Mouse (Mus musculus) brain, embryonic 18.5 days (tissue): ENCODE results near the gene Cyb561.

ENCODE experiments used
- DNase-seq: peaks from one replicate; pipeline ENCODE4 v3.0.0-alpha.2; 2012; ENCODE audit warnings: low read depth, low spot score

Cyb561 gene

DNA sequence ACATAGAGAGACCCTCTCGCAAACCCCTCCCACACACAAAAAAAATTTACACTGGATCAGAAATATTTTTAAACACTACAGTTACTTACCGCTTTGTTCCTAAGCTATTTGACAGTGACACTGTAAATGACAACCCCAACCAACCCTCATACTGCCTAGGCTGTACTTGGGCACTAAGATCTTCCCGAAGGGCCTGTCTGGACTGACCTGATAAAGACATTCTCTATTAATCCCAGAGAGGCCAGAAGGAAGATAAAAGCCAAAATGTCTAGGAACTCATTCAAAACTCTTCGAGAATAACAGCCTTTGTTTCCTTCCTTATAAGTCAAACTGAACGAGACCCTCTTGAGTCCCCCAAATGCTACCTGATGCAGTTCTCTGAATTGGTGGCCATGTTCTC is 31.9 kb downstream of the Cyb561 start:
- no peak for DNase-seq

DNA sequence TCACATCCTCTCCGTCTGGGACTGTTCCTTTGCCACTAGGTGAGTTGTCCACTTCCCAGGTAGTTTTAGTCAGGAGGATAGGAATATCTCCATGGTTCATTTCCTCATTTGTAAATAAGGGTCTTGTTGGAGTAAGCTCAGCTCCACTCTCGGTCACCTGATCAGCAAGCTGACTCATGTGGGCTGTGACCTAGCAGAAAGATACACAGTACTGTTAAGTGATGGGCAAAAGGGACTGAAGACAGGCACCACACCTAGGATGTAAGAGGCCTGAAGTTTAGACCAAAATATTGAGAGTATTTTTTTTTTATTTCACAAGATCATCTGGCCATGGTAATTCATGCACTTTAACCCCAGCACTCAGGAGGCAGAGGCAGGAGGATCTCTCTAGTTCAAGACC is 32.3 kb downstream of the Cyb561 start:
- no peak for DNase-seq

DNA sequence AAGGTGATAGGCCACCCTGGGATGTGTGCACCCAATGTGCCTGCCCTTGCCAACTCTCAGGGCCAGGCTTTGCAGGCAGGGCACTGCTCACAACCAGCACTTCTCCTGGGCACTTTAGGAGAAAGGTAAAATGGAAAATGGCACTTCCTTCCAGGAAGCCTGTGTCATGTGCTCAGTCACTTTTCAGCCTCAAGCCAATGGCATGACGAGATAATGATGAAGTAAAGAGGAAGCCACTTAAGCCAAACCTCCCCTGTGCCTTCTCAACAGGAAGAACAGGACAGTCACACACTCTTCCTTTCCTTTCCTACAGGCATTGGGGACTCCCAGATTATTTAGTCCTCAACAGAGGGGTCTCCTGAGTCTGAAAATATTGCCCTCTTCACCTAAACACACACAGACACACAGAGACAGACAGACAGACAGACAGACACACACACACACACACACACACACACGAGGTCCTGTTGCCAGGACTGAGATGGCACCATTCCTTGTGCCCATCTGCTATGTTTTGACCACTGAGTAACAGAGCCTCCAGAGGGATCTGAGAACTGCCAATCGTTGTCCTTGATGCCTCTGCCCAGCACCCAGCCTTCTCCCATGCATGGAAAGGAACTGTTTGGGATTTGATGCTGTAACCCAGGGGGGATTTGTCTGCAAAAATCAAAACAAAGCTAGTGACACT is 32.9 kb downstream of the Cyb561 start:
- no peak for DNase-seq

DNA sequence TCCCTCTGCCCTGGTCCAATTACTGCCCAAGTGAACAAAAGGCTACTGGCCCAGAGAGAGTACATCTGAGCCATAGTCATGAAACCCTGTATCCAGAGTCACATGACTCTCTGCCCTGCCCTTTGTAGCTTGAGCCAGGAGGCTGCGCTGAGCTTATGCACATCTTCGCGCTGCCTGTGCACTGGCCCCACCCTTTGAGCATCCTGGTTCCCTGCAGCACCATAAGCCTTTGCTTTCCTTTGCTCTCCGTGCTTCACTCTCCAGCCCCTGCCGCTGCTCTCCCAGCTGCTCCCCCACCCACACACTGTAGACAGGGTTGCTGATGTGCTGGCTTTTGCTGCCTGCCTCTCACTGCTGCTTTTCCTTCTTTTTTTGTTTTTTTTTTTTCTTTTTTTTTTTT is 39.6 kb downstream of the Cyb561 start:
- DNase-seq: no peak

DNA sequence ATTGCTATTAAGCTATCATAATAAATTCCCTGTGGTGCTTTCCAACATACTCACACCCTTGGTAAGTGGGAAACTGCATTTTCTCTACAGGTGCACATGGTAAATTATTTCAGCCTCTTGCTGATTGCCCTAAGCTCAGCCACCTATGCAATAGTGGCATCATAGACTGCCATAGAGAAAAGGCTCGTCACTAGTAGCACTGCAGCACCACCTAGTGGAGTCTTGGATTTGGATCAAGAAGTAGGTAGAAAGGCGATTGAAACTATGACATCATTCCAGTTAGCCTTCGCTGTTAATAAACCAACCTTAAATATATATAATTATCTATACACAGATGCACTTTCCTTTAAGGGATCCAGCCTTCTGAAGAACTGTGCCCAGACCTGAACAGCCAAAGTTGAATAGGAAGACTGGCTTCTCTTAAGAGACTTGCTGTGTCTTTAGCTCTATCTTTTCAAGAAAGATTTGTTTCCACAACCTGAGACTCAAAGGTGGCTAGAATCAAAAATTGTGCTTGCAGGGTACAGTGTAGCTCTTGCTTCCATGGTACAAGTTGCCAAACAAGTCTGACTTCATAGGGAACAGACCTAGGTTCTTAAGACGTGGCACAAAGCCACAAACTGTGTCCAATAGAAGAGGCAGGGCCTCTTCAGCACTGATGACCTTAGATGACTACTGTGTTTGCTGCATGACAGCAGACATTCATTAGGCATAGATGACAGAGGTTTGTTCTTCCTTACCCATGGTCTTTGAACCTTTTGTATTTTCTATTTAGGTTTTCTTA is 41.4 kb downstream of the Cyb561 start:
- DNase-seq: peak; percentile 64

DNA sequence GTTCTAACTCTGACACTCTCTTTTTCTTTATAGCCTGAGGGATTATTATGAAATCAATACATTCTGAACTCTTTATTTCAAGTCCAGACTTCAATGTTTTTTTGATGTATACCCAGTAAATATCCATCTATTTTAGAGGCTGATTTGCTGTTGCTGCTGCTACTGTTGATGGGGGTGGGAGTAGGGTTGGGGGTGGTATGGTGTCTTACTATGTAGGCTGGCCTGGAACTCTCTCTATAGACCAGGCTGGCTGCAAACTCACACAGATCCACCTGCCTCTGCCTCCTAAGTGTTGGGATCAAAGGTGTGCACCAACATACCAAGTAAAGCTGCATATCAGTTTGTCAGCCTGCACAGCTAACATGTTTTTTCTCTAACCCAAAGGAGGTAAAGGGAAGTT is 42.0 kb downstream of the Cyb561 start:
- DNase-seq: no peak

DNA sequence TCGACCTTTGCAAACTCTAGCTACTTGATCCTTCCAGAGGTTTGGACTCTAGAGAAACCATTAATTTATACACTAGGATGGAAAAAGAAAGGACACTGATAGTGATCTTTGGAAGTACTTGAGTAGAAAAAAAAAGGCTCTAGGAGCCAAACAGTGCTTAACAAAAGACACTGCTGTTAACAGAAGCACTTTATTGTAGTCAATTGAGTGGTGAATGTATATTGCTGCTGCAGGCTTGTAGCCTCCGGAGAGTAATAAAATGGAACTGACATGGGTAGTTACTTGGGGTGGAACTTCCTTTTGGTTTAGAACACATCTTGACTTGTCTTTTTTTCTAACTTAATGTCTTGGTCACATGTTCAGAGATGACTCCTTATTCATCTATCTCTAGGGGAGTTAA is 43.5 kb downstream of the Cyb561 start:
- no peak for DNase-seq

DNA sequence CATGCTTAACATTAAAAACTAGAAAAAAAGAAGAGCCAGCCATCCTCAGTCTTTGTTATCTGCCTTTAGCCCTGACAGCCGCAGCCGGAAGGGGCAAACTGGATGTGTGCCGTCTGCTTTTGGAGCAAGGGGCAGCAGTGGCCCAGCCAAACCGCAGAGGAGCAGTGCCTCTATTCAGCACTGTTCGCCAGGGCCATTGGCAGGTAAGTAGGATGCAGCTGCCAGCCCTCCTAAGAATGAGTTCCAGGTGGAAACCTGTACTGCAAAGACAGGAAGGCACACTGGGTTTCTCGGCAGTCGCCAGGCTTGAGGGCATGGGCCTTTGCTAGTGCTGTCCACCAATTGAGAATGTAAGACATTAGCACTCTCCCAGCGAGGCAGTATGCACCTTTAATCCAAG is 44.2 kb downstream of the Cyb561 start:
- no peak for DNase-seq

DNA sequence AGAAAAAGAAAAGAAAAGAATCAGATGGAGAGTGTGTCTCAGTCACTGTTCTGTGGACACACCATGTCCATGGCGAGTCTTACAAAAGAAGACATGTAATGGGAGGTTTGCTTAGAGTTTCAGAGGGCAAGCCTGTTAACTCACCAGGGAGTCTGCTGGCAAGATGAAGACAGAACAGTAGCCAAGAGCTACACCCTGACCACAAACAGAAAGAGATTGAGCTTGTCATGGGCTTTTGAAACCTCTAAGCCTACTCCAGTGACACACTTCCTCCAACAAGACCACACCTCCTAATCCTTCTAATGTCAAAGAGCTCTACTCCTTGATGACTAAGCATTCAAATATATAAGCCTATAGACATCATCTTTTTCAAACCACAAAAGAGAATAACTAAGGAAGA is 45.8 kb downstream of the Cyb561 start:
- no peak for DNase-seq

DNA sequence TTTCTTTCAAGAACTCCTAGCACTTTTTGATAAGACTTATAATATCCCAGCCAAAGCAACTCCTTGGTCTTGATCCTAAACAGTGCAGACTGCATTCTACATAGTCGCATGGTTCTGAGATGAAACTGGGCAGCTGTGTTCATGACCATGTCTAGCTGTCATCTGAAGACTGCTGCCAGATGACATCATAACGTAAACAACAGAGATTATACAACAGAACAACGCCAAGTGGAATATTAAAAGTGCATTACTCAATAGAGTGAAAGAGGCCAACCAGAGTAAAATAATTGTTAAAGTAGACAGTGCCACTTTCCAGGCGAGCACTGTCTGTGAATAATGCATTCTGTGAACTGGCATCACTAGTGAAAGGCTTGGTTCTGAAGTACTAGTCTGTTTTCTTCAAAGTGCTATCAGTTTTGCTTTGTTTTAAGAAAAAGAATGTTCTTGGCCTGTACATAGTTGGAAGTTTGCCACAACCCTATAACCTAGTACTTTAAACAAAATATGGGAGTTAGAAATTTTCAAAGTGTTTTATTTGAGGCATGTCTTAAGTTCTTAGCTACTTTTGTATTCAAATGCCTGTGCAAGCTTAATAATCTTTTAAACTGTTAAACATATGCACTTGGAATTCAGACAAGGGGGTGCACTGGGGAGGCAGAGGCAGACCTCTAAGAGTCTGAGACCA is 47.5 kb downstream of the Cyb561 start:
- DNase-seq: no peak

DNA sequence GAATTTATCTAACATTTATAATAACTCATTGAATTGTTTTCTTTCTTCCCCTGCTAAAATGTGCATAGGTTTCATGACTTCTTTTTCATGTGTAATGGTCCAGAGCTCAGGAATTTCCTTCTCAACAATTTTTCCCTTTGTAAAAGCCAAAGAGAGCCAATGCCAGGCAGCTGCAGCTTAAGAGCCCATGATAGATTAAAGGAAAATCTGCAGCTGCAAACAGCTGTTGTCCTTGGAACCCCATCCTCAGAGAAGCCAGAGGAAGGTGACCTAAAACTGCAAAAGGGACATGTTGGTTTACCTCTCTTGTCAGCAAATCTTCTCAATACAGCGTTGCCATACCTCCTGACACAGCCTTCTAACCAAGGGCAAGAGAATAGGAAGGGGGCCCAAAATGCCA is 50.2 kb downstream of the Cyb561 start:
- DNase-seq: no peak

DNA sequence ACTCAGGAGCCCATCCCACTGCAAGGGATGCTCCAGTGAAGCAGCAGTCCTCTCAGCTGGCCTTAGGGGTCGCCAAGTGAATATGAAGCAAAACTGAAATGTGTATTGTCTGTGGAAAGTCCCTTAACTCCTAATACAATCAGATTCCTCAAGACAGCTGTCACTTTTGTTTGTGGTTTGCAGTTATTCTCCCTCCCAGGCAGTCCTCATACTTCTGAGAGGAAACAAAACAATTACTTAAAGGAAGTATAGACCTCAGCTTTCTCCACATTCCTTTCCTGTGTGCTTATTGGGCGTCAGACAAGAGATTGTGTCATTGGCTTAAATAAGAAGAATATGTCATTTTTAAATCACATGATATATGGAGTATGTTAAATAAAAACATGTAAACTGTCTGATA is 51.6 kb downstream of the Cyb561 start:
- DNase-seq: no peak

DNA sequence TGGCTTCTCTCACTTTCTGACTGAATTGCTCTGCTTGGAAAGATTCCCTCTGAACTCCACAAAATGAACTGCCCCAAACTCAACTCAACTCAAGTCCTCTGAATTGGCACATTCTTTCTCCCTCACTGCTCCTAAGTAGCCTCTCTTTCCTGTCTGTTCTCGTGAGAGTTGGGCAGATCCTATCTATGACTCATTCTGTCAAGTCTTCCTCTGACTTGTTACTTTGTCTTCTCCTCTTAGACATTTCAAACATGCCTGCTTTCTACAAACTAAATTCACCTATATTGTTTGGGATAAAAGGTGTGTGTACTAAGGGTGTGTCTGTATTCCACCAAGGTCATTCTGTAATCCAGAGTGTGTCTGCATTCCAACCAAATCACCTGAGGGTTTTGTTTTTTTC is 54.0 kb downstream of the Cyb561 start:
- DNase-seq: no peak

DNA sequence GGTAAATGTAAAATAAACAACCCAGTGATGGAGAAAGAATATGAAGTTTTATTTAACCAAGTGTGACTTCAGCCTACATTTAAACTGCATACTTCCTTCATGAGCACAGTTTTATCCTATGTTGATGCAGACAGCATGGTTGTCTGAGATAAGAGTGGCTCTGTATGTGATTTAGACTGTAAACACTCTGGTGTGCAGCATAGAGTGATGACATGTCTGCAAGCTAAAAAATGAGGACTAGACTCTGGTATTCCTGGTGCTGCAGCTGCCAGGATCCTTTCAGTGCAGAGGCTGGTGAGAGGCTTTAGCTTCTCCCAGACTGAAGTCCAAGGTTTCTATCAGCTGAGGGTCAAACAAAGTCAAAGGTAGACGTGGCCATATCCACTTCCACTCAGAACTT is 65.9 kb downstream of the Cyb561 start:
- DNase-seq: no peak

DNA sequence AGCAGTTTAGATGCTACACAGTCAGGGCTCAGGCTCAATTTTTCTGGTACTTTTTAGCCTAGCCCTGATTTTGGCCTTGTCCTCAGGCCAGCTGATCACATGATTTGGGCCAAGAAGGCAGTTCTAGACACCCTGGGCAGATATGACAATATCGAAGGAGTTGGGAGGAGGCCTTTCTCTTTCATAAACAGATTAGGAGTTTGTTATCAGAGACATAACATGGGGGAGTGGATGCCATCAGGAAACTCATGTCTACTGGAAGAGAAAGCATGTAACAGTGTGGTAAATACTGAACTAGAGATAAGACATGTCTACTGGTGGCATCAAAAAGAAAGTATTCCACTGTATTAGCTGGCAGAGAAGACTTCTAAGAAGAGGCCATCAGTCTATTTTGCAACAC is 67.6 kb downstream of the Cyb561 start:
- DNase-seq: no peak
